Mouse (Mus musculus) spleen, adult 12 weeks (tissue): ENCODE measurements at regions not wholly inside any gene's neighbourhood (a gene's known extent, or its start where the extent isn't known, plus 50 kb on each side); places are given as distances from the start of the nearest gene placed in this dataset.

ENCODE experiments used
- DNase-seq: peaks from one replicate; pipeline ENCODE4 v3.0.0; 2022; ENCODE audit warnings: low spot score

DNA sequence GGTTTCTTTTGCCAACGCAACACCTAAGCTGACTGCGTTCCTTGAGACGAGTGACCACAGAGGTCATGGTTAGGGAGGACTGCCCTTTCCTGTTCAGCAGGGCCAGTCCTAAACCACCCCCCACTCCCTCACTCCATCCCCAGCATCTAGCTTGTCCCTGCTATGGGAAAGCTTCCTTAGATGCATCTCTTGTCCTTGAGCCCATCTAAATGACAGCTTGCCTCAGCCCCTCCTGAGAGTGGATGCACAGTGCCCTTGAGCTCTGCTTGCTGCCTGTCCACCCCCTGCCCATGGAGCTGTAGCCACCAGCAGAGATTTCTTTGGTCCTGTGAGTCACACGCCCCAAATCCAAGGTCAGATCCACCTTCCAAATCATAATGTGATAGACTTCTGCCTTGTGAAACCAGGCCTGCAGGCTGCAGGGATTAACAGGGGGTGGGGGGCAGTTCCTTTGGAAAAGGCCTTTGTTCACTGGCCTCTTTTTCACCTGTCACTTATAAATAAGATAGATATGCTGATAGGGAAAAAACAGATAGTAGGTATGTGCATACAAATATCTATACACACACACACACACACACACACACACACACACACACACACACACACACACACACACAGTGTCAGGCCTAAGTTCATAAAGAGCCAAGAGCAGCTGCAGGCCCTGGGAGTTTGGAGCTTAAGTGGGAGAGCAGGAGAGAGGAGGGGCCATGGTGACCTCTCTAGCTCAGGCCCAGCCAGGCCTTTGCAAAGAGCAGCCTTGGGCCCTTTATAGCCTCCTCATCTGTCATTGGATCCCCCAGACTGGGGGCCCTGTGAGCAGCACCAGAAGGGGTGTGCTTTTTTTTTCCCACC lies 56.4 kb upstream of the Adra2c start:
- no peak for DNase-seq

DNA sequence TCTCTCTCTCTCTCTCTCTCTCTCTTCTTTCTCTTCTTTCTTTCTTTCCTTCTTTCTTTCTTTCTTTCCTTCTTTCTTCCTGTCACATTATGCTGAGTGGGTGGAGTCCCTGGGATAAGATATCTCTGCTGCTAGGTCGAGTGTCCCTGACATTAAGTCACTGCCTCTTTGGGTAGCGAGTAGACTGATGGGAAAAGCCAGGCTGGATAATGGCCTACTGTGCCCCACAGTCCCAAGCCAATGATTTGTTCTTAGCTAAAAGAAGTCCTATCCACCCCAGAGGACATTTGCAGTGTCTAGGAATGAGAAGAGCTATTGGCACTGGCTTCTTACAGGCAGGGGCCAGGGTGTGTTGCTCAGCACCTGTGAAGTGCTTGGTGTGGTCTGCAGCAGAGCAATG lies 61.8 kb upstream of the Adra2c start:
- no peak for DNase-seq

GRCm38 (mm10) chr5:35215480-35216195 lies 62.5 kb upstream of the Adra2c start:
- no peak for DNase-seq

GRCm38 (mm10) chr5:35215007-35215406 lies 63.1 kb upstream of the Adra2c start:
- DNase-seq: no peak

DNA sequence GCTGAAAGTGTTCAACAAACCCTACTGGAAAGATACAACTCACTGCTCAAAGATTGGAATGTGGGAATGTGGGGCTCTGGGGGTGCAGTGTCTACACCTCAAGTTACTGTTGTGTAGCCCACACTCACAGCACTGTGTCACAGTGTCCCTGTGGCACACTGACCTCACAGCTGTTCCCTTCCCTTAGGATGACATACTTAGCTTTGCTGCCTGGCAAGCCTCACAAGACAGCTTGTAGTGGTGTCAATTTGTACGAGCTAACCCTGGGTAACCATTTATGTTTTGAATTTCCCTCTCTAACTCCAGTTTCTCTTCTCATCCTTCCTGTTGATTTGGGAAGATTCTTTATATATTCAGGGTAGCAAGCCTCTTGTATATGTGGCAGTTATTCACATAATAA lies 68.8 kb upstream of the Adra2c start:
- no peak for DNase-seq

DNA sequence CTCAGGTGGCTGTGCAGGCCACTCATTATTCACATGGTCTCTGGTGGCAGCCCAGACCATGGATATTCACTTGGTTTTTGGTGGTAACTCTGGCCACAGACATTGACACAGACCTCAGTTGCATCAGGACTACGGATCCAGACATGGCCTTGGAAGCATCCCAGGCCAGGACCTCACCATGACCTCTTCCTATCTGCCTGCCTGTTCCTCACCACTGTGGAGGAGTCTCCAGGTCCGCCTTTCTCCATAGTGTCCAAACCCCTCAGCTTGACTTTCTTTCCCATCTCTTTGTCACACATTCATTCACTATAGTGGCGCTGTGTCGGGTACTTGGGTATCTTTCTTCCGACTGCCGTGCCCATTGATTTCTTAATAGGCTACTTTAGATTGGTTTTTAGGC lies 74.1 kb upstream of the Adra2c start:
- no peak for DNase-seq

GRCm38 (mm10) chr5:35198468-35198867 lies 79.7 kb upstream of the Adra2c start:
- DNase-seq: no peak

DNA sequence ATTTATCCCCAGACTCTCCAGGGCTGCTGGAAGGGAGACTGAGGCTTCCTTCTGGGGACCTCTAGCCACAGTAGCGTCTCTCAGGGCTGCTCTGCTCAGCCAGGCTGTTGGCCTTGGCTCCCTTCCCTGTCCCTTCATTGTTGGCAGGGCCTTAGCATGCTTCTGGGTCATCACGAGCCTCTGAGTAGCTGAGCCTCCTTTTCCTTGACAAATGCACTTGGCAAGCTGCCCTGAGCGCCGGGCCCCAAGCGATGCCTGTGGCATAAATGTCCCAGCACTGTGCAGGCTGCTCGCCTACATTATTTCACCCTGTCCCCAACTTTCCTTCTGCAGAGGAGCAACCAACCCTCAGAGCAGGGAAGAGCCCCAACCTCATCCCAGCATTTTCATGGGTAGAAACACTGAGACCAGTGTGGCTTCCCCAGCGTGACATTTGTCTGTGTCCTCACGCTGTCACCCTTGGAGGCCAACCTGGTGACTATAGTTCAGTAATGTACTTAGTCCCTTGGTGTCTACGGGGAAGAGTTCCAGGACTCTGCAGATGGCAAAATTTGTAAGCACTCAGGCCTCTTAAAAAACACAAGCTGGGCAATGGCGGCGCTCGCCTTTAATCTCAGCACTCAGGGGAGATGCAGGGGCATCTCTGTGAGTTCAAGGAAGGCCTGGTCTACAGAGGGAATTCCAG lies 83.7 kb upstream of the Lrpap1 start:
- DNase-seq: no peak

GRCm38 (mm10) chr5:35185826-35186225 lies 80.3 kb upstream of the Lrpap1 start:
- no peak for DNase-seq

GRCm38 (mm10) chr5:35185289-35185688 lies 79.7 kb upstream of the Lrpap1 start:
- DNase-seq: no peak

DNA sequence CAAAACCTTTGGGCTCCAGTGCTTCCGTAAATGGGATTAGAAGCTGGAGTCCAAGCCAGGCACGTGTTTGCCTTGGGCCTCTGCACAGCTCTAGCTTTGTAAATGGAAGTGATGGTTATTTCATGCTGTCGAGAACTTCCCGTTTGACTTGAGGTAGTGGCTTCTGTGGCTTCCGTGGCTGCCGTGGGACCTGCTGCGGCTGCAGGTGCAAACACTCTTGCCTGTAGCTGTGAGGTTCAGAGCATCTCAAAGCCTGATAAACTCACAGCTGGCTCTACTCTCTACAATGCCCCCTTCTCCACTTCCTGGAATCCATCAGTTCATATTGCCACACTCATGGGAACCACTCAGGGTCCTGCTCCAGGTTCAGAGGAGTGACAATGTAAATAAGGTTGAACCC lies 77.9 kb upstream of the Lrpap1 start:
- no peak for DNase-seq

GRCm38 (mm10) chr5:35177332-35177731 lies 71.8 kb upstream of the Lrpap1 start:
- DNase-seq: no peak

GRCm38 (mm10) chr5:35176112-35176848 lies 70.7 kb upstream of the Lrpap1 start:
- DNase-seq: no peak

DNA sequence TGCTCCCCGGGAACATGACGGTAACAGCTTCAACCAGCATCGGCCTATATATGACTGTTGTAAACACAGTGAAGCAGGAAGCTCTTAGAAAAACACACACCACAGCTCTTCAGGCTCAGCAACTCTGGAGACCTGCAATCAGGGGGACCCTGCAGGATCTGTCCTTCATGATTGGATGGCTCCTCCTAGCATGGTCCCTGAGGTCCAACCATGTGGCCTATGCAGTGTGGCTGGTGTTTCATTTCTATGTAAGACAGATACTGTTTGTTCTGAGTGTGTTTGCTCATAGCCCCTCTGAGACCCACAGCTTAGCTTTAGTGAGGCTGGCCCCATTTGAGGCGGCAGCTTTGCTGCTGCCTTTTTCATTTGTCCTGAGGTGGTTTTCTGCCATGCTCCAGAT lies 68.8 kb upstream of the Lrpap1 start:
- no peak for DNase-seq

DNA sequence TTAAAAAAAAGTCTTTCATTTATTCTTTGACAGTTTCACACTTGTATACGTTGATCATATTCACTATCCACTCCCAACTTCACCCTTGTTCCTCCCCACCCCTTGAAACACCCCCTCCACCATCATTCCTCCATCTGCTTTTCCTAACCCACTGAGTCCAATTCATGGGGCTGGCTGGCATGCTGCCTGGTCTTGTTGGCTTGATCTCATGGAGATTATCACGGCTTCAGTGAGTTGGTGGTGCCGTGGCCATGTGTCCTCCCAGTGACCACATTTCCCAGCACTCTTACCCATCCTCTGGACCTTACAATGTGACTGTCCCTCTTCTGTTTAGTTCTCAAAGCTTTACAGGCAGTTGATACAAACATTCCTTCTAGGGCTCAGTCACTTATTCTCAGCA lies 65.8 kb upstream of the Lrpap1 start:
- DNase-seq: no peak

DNA sequence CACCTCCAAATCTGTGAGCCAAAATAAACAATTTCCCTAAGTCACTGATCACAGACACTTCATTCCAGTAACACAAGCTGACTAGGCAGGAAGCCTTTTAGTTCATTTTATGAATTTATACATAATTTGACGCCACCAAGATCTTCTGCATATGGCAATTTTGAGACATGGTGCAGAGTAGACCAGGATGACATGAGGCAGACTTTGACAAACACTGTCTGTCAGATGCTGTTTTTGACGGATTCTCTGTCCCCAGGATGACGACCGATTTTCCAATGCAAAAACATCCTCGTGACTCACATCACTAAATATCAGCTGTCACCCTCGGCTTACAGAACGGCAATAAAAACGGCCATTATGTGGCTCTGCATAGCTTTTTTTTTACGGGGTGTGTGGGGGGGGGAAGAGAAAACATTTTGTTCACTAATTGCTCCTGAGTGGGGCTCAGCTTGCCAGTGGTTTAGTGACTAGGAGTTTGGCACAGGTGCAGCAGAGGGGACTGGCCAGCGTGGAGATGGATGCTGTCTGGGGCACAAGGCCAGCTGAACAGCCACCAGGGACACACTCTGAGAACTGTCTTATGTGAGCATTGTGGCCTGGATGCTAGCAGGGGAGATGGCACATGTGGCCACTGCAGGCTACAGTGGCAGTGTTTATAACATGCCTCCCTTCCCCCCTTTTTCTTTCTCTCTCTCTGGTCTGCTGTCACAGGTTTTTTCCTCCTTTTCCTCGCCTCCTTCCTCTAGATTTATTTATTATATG lies 65.0 kb upstream of the Lrpap1 start:
- DNase-seq: no peak

- no peak for DNase-seq
These were observed 64.2 kb upstream of the Lrpap1 start for GRCm38 (mm10) chr5:35169614-35170293.

- no peak for DNase-seq
These were observed 63.3 kb upstream of the Lrpap1 start for GRCm38 (mm10) chr5:35168853-35169252.

- no peak for DNase-seq
These were observed 62.8 kb upstream of the Lrpap1 start for GRCm38 (mm10) chr5:35168369-35168768.

GRCm38 (mm10) chr5:35165993-35166392 lies 60.4 kb upstream of the Lrpap1 start:
- DNase-seq: no peak

GRCm38 (mm10) chr5:35165459-35165858 lies 59.9 kb upstream of the Lrpap1 start:
- no peak for DNase-seq
